Mouse (Mus musculus): ENCODE data around the gene Aspg.

Aspg gene

DNA sequence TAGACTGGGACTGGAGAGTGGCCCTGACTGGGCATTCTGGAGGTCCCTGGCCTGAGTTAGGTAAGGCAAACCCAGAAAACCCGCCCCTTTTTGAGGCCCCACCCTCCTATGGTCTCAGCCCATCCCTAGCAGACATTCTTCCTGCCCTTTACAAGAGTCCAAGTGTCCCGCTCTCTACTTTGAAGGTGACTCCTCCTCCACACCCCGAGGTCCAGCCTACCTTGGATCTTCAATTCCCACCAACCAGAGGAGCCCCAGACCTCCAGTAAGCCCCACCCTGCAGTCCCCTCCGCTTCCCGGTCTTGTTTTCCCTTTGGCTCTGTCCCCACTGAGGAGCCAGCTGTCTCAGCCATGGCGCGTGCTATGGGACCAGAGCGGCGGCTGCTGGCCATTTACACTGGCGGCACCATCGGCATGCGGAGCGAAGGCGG is at the start of gene Aspg:
Gene Aspg (plus strand): TSS at position 139 of the 431 bp plus-strand sequence.
- no peak for DNase-seq (ENCODE audit: low read depth, low spot score)

DNA sequence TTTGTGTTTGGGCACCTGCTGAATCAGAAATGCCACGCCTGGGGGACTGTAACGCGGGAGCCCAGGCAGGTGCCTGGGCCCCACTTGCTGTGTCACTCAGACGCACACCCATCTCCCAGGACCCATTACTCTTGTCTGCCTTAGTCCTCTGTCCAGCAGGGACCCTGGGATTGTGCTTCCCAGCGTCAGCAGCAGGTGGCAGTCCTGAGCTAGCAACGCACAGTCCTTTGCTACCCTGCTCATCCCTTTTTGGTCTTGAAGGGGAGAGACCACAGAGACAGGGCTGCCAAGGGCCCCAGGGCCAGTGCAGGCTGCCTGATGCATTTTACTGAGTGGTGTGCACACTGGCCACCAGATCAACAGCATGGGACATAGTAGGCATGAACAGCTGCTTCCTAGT is 28.8 kb upstream of the Aspg start:
- DNase-seq (ENCODE audit: low read depth, low spot score) = peak; percentile 14

DNA sequence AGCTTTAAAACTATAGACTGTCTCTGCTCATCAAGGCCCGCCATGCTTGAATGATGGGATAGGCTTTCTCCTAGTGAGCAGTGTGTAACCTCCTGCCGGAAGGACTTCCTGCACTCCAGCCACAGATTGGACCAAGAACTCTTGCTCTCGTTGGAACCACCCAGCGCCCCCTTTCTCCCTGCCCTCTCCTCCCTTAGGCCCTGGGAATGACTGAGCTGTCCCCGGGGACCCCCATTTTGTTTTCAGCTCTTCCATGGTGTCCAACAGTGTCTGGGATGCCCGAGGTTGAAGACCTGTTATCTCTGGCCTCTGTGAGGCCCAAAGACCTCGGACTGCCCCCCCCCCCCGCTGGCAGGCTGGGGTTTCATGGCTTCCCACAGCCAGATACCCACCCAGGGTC is 26.6 kb upstream of the Aspg start:
- no peak for DNase-seq (ENCODE audit: low read depth, low spot score)

DNA sequence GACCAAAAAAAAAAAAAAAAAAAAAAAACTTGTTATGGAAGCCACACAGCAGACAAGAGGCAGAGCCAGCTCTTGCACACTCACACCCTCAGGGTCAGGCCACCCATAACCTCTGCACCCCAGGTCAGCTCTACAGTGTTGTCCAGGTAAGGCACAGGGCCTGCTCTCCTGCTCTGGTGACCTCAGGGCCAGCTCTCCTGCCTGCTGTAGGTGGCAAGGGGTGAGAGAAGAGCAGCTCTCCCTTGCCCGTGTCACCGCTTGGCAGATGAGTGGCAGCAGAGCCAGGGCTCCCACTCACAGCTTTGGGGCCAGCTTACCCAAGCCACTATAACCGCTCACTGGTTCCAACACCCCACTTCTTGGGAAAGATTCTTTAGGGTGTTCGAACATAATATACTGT is 25.6 kb upstream of the Aspg start:
- no peak for DNase-seq (ENCODE audit: low read depth, low spot score)

DNA sequence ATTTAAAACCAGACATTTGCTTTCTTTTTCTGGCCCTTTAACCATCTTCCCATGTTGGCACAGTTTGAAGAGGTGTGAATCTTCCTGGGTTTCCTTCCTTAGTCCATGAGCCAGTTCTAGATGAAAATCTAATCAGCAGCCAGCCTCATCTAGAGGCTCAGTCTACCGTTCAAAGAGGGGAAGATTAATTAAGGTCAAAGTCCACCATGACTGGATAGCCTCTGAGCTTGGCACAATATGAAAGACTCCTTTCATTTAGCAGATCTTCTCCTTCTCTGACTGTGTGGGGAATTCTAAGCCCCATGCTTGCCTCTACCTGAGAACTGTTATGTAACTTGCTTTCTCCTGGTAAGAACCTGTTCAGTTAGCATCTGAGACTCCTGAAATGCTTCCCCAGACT is 24.2 kb upstream of the Aspg start:
- DNase-seq (ENCODE audit: low read depth, low spot score) = no peak

DNA sequence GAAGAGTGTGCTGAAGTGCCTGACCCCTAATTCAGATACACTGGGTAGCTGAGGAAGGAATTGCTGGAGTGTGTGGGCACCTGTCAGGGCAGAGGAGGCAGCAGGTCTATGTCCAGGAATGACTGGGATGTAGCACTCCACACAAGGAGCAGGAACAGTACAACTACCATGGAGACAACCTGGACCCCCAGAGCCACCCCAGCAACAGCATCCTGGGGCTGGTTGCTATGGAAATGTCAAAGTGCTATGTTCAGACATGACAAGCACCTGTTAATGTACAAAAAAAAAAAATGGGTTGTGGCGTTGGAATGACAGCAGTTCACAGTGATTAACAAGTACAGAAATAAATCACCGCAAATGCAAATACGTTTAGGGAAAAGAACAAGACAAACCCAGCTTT is 20.2 kb upstream of the Aspg start:
- no peak for DNase-seq (ENCODE audit: low read depth, low spot score)

DNA sequence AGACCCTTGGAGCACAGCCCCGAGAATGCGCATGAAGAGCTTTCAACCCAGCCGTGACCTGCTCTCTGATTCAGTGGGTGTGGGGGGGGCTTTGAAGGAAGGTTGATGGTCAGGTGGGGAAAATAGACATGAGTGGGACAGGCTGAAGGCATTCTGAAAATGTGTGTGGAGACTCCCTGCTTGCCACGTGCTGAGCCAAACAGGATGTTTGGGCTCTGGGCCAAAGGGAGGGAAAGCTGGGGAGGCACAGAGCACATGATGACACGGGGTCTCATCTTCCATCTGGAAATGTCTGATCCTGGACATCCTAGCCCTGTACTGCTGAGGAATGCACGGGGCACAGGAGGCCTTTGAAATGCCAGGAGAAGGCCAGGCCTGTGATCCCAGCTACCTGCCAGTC is 19.8 kb upstream of the Aspg start:
- DNase-seq (ENCODE audit: low read depth, low spot score) = no peak

DNA sequence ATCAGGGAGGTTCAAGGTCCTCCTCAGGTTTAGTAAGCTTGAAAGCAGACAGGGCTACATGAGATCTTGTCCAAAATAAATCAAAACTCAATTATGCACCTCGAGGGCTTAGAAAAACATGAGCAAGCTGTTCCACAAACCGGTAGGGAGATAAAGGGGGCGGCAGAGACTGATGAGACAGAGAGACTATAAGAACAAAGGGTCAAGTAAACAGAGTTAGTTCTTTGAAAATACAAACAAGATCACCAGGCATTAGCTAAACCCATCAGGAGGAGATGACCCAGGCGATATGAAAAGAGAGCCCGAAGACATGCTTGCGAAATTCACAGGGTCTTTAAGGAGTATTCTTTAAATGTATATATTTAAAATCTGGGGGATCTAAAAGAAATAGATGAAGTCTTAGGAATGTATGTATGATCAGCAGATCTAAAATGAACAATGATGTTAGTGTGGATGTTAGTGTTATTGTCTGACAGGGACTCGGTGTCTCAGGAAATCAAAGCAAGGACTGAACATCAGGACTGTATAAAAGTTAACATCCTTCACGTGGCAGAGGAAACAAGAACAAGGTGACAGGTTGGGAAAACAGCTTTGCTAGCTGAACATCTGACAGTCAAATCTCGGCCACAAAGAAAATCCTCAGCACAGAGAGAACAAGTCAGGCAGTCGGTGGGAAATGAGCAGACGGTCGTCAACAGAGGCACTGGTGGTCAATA is 17.7 kb upstream of the Aspg start:
- DNase-seq (ENCODE audit: low read depth, low spot score) = no peak

DNA sequence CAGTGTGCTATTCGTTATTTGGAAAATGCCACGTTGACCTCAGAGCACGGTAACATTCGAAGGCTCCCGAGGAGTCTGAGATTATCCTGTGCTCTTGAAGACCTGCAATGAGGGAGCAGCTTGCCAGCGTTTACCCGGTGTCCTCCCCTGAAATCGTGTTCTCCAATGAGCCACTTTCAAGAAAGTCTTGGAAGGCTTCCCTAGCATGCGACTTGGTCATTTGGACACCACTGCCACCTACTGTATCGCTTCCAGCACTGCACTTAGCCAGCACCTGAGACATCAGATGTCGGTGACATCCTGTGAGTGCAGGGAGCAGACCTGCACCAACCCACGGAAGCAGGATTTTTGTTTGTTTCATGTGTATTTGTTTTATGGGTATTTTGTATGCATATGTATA is 15.4 kb upstream of the Aspg start:
- peak; percentile 37 for DNase-seq (ENCODE audit: low read depth, low spot score)

DNA sequence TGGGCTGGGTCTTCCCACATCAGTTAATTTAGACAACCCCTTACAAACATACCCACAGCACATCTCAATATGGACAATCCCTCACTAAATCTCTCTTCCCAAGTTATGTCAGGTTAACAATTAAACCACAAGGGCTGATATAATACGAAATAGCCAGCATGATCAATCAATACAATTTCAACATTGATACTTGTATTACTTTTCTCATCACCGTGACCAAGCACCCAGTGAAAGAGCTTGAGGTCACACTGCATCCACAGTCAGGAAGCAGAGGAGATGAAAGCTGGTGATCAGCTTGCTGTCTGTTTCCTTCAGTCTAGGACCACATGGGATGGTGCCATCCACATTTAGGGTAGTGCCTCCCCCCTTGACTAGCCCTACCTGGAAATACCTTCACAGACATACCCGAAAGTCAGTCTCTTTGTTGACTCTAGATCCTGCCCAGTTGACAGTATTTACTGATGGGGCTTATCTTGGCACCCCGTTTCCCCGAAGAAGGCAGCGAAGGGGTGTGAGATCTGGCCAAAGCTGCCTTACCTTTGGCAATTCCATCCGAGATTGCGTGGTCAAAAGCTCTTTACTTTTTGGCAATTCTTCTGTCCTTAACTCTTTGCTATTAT is 12.1 kb upstream of the Aspg start:
- DNase-seq (ENCODE audit: low read depth, low spot score) = no peak

DNA sequence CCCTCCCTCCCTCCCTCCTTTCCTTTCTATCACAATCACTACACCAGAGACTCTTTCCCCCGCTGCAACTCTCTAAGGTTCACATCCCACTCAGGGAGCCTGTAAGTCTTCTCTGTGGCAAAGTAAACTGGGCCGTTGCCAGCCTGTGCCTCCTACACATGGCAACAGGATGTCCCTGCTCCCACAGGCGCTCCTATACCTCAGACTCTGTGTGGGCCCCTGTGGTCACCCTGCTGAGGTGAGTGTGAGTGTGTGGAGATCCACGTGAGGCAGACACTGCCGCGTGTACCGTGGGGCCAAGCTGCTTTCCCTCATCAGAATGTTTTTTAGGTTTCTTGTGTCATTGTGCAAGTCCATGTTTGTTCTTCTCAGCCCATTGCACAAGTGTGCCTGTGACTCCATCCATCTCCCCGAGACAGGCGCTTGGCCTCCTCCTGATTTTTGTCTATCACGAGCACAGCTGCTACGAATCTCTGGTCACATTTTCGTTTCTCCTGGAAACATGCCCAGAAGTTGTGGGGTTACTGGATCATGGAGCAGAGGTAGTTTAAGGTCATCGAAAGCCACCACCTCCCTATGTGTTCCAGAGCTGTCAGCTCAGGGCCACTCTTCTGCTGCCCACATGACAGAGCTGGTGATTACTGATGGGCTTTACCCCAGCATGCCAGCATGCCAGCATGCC is 10.3 kb upstream of the Aspg start:
- no peak for DNase-seq (ENCODE audit: low read depth, low spot score)

DNA sequence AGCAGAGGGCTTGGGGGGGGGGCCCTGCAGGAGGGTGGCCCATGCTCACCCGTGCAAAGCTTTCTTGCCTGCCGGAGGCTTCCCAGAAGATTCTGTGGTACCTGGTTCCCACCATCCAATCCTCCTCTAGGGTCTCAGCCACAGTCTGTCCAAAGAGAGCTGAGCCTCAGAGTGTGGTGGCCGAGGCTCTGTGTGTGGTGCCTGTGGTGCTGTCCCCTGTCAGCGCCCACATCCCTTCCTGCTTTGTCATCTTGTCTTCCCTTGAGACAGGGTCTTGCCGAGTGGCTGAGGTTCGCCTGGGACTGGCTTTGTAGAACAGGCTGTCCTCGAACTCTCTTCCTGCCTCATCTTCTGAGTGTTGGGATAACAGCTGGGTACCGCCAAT is 9.8 kb upstream of the Aspg start:
- no peak for DNase-seq (ENCODE audit: low read depth, low spot score)

DNA sequence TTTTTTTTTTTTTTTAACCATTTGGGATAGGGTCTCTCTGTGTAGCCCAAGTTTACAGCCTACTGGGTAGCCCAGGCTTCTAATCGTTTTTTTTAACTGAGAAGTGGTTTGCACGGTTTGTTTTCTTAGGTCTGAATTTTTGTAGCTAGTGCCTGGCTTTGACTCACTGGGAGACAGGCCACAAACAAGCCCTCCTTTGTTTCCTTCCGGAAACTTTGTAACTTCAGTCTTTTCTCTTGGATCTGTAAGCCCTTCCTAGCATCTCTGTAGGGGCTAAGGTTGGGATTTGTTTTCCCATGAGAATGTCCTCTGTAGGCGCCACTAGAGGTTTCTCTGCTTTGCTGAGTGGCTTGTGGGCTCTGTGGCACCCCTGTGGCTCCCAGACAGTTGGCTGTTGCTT is 6.4 kb upstream of the Aspg start:
- DNase-seq (ENCODE audit: low read depth, low spot score) = no peak

DNA sequence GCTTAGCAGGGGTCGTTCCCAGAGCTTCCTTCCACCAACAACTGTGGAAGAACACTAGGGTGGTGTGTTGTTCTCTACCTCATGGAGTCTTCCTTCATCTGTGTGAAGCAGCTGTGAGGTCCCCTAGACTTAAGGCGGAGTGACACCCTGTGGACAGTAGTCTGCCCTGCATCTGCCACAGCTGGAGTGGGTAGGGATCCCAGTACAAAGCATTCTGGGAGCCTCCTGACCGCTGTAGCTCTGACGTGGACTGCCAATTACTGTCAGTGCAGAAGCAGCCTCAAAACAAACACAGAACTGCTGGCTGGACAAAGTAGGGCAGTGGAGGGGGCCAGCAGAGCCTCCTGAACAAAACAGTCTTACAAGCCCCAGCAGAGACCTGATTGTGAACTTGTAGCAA is 5.4 kb upstream of the Aspg start:
- DNase-seq (ENCODE audit: low read depth, low spot score) = no peak

DNA sequence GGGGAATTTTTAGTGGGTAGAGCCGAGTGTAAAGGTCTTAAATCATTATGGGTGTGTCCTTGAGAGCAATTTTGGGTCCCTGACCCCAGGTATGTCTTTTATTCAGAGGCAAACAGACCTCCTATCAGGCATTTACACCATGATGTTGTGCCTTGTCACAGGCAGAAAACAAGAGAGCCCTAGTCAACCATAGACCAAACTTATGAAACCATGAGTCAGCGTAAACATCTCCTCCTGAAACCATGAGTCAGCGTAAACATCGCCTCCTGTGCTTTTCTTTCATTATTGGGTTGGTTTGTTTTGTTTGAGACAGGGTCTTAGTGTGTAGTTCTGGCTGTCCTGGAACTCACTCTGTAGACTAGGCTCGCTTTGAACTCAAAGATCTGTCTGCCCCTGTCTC is 3.3 kb upstream of the Aspg start:
- DNase-seq (ENCODE audit: low read depth, low spot score) = no peak

DNA sequence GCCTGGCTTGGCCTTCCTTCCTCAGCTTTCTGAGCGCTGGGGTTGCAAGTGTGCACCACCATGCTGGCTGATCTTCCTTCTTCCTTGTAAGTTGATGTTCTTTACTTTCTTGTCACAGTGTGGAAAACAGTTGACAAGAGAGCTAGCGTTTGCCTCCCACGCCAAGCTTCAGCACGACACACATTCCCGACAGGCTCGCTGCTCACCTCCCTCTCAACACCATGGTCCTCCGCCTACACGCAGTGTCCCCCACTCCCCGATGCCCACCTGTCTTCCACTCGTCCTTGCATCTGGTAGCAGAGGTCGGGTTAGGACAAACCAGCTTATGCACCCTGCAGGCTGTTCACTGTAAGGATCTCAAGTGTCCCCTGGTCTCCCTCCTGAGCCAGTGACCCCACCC is 1.6 kb upstream of the Aspg start:
- DNase-seq (ENCODE audit: low read depth, low spot score) = no peak

DNA sequence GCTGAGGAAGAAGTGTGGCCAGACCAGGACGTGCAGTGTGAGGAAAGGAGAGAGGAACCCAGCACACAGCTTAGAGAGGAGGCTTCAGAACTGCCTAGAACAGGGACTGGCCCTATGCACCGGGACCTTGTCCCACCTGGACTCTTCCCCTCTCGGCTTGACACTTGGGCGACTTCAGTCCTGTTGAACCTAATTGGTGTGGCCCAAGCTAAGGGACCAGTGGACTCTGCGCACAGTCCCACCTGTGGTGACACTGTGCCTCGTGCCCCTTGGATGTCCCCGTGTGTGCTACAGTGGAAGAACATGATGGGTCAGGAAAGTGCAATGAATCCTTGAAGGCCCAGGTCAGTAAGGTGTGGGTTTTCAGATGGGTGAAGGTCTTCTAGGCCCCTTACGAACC is 1.2 kb downstream of the Aspg start:
- no peak for DNase-seq (ENCODE audit: low read depth, low spot score)

DNA sequence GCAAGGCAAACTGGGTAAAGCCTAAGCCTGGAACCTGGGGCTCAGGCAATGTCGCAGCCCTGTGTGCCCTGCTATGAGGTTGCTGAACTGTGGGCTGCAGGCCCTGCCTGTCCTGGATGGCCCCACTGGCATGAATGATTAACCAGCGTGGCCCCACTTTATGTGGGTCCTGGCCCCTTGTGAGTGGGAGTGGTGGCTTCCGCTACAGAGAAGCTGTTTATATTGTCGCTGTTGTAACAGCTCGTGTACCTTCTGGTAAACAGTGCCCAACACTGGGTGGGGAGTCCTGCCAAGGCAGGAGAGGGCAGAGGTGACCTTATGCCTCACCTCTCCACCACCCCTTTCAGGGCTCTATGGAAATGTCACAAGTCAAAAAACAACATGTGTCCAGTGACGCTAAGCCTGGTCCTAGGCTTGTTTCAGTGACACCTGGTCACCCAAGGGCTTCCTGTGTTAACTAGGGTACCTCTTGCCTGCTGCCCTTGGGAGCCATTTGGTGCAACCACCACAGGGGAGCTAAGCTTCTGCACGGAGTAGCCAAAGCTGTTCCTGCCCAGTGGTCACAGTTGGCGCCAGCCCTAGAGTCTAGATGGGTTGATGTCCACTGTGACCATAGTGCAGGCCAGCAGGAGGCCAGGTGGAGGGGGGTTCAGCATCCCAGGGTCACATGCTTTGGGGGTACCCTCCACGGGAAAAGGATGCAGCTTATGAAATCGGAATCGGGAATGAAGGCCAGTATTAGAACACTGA is 2.4 kb downstream of the Aspg start:
- DNase-seq (ENCODE audit: low read depth, low spot score) = no peak

DNA sequence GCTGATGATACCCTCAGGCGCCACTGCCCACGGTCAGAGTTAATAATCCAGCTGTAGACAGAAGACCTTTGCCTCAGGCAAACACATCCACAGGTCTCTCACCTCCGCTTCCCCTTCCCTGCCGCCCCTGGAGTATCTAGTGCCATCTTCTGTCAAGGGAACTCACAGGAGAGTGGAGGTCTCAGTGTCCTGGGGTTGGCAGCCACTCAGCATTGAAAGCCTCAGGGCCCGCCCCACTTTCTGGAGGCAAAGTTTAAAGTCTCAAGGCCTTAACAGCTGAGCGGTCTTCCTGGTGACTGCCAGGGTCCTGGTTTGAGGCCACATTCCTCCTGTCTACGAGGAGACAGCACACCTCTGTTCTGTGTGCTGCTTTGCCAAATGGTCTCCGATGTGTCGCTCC is 3.2 kb downstream of the Aspg start:
- no peak for DNase-seq (ENCODE audit: low read depth, low spot score)

DNA sequence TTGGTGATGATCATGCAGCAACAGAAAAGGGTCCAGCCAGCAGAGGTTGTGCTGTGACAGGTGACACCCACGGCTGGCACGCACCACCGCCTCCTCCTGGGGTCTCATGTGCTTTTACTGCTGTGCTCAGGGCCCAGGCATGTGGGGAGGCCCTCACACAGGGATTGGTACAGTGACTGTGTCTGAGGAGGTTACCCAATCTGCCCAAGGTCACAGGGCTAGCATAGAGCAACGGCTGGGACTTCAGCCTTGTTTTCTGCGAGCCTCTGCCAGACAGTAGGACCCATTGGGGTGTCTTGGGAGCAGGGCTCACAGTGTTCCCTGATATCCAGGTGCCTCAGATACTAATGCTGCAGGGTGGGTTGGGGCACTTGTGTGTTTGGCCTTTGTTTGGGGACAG is 4.8 kb downstream of the Aspg start:
- no peak for DNase-seq (ENCODE audit: low read depth, low spot score)

DNA sequence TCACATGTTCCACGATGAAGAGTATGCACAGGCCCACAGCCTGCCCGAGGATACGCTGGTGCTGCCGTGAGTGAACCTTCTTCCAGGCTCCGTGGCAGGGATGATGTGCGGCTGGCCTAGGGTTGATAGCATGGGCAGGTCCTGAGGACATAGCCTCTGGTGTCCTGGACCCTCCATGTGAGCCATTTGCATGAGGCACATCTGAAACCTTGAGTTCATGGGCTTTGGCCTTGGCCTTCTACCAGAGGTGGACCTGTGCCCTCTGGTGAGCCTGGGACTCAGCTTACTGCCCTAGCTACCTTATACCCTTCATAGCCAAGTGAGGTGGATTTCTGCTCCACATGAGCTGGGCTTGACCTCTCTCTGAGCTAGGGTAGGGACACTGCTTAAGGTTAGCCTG is 5.8 kb downstream of the Aspg start:
- DNase-seq (ENCODE audit: low read depth, low spot score) = no peak

DNA sequence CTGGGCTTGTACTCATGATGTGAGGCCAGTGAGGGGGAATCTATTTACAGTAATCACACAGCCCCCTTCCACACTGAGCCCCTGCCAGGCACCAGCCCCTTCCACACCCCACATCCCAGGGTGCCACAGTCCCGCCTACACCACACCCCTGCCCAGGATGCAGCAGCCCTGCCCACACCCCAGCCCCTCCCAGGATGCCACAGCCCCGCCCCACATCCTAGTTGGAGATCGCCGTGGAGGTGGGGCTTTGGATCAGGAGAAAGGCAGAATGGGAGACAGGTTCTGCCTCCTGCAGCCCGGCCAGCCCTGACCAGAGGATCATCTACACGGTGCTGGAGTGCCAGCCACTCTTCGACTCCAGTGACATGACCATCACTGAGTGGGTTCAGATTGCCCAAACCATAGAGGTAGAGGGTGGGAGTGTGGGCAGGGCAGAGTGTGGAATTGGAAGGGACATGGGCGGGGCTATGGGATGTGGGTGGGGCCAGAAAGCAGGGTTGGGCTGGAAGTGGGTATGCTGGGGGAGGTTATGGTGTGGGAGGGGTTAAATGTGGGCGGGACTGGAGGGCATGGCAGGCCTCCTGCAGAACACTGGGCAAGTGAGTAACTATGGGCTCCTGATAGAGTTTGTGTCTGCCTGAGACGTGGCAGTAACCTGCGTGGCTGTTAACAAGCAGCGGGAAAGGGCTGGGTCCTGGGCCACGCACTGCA is 6.4 kb downstream of the Aspg start:
- DNase-seq (ENCODE audit: low read depth, low spot score) = no peak

Data from CD4-positive helper T cell, adult 2 months (primary cell).